Mouse (Mus musculus) spleen, adult 2 months (tissue): ENCODE measurements around the gene Olfr1039. TPM values are rescaled to one million over a fixed set of nuclear protein-coding genes. Genes with fewer than 3 reads are reported as not detected.
"Not testable (repeated sequence)": the region's sequence is repeated elsewhere in the genome, so short reads cannot be mapped to it uniquely, and the experiment has no call there.

ENCODE experiments used
- DNase-seq, 2 experiments: peaks; one replicate each; pipeline versions ENCODE4 v3.0.0 to v3.0.0-alpha.2; 2012 to 2021; ENCODE audit warnings: low spot score in 2 of 2, low read depth in 1 of 2
- H3K27ac ChIP-seq: fragments of 200-500 bp; 2 replicates; pipeline ENCODE4 v1.5.1; 2012; ENCODE audit warnings: low read length, inconsistent platforms; ENCODE audit not compliant: insufficient read depth
- H3K27me3 ChIP-seq: fragments of 200-500 bp; 2 replicates; pipeline ENCODE4 v1.6.1; 2012; ENCODE audit warnings: mild to moderate bottlenecking, moderate library complexity, low read length, inconsistent platforms; ENCODE audit not compliant: control insufficient read depth, insufficient read depth
- H3K36me3 ChIP-seq: fragments of 200-500 bp; 2 replicates; pipeline ENCODE4 v1.6.1; 2012; ENCODE audit warnings: mild to moderate bottlenecking, low read length, inconsistent platforms; ENCODE audit not compliant: control insufficient read depth, insufficient read depth
- H3K4me1 ChIP-seq: fragments of 200-500 bp; 2 replicates; pipeline ENCODE4 v1.6.1; 2011; ENCODE audit warnings: inconsistent platforms; ENCODE audit not compliant: control insufficient read depth, insufficient read depth, insufficient read length
- H3K4me3 ChIP-seq: fragments of 200-500 bp; 2 replicates; pipeline ENCODE4 v1.5.1; 2011; ENCODE audit warnings: mild to moderate bottlenecking, inconsistent platforms; ENCODE audit not compliant: insufficient read depth, insufficient read length; ENCODE audit errors: extremely low read depth
- CTCF ChIP-seq: fragments of 200-500 bp; IDR thresholded peaks from 2 replicates; pipeline ENCODE4 v1.5.1; 2011; ENCODE audit warnings: mild to moderate bottlenecking, inconsistent platforms; ENCODE audit not compliant: insufficient read depth, insufficient read length, insufficient replicate concordance; ENCODE audit errors: extremely low read depth
- POLR2A ChIP-seq: fragments of 200-500 bp; IDR thresholded peaks from 2 replicates; pipeline ENCODE4 v1.6.1; 2011; ENCODE audit warnings: low read depth, low read length, inconsistent platforms
- WGBS: fragments of 180-500 bp; shearing (Covaris S2); methylation state at CpG from one replicate; pipeline ENCODE4 v1.1.7; 2018; 5-methylcytosine and 5-hydroxymethylcytosine counted together
- polyA plus RNA-seq: library from polyadenylated mRNA; depleted of rRNA; stranded (reverse); fragments of >200 nt; gene quantifications from 2 replicates; pipeline ENCODE4 v1.2.3, GENCODE M21; 2012; rRNA removed

The Olfr1039 gene
- polyA plus RNA-seq, result not detected in 2 replicates

DNA sequence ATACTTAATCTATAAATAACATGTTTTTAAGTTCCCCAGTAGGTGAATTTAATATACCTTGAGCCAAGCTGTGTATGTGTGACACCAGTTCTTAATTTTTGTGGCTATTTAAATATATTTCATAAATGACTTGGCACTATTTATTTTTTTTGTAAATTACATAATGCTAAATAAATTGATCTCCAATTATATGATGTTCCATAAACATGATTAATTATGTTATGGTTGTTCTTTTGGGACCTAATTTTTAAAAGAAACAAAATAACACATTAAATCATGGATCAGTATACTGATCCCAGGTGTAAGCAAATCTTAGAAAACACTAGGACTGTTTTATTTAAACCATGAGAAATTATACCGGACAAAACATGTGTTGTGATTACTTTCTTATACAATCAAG is at the start of gene Olfr1039:
TSS of gene Olfr1039 (minus strand) at position 101 of the 400 bp plus-strand sequence.
- H3K4me1 ChIP-seq, result no peaks in the 10 kb centered on the region
- no peaks in the 10 kb centered on the region for H3K36me3 ChIP-seq
- DNase-seq, result no peak
- TF ChIP-seq POLR2A (no peak), CTCF (no peak)
- H3K27me3 ChIP-seq, result no peaks in the 10 kb centered on the region
- no peak within 1 kb of the TSS; the same call in 1 of the 2 replicates for H3K4me3 ChIP-seq
- 92% methylated on average over 1 of the region's 1 CpGs for WGBS
- no peak within 1 kb of the TSS for H3K27ac ChIP-seq

DNA sequence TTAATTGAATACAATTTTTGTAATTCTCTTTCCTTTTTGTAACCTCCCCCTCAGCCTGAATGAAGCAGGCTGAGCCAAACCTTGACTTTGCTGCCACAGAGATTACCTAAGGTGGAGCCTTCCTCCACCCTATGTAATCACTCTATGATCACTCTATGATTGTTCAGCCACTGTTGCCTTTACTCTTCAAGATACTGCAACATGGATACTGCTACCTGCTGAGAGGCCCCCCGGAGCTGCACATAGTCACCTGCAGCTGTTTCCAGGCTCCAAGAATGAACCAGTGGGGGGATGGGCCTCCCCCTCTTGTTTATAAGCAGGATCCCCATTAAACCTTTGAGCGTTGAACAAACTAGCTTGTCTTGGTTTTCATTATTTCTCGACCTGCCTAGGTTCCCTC is 44.2 kb upstream of the Olfr1039 start:
- H3K27me3 ChIP-seq, result no peaks in the 10 kb centered on the region
- H3K4me1 ChIP-seq, result no peaks in the 10 kb centered on the region
- H3K4me3 ChIP-seq, result no peak overlapping the region
- TF ChIP-seq POLR2A (no peak), CTCF (no peak)
- no peak overlapping the region for H3K27ac ChIP-seq
- no peak for DNase-seq
- 81% methylated on average over 3 of the region's 3 CpGs for WGBS
- H3K36me3 ChIP-seq, result no peaks in the 10 kb centered on the region

DNA sequence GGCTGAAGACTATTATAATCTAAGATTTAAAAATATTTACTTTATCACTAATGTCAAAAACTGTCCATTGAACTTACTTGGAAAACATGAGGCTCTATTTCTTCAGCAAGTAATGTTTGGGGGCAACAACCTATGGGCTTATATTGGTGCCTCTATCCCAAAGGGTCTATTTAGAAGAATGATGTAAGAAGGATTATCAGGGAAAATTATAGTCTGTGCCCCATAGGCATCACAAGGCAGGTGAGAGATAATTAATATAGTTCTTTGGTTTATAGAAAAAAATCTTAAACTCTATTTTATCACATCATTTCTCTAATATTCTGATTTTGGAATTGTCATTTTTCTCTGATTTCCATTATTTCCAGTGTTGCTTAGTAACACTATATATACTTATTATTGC is 42.0 kb upstream of the Olfr1039 start, which contains the start of gene Olfr1044:
TSS of gene Olfr1044 (minus strand) at position 101 of the 400 bp plus-strand sequence.
- Histone ChIP-seq H3K4me1 (no peaks in the 10 kb centered on the region), H3K27ac (no peak within 1 kb of the TSS), H3K36me3 (no peaks in the 10 kb centered on the region), H3K4me3 (no peak within 1 kb of the TSS), H3K27me3 (no peaks in the 10 kb centered on the region)
- TF ChIP-seq CTCF, result no peak
- no peak for TF ChIP-seq POLR2A
- DNase-seq, result no peak

DNA sequence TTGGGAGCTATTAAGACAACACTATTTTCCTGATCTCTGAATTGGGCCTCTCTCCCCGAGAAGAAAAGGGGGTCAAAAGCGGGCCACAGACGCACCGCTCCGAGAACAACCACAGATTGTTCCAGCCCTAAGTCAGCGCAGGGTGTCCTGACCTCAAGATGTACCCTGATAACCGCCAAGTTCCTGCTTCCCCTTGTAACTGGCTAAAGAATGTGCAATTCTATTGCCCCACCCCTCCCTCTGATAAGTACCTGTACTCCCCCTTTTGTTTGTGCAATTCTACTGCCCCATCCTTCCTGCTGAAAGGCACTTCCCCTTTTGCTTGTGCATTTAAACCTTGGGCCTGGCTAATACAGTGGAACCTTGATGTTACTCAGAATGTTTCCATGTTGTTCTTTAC is 39.7 kb upstream of the Olfr1039 start:
- not testable (repeated sequence) for H3K27me3 ChIP-seq, H3K36me3 ChIP-seq, H3K27ac ChIP-seq, H3K4me1 ChIP-seq, H3K4me3 ChIP-seq, DNase-seq
- 44% methylated on average over 7 of the region's 7 CpGs for WGBS

DNA sequence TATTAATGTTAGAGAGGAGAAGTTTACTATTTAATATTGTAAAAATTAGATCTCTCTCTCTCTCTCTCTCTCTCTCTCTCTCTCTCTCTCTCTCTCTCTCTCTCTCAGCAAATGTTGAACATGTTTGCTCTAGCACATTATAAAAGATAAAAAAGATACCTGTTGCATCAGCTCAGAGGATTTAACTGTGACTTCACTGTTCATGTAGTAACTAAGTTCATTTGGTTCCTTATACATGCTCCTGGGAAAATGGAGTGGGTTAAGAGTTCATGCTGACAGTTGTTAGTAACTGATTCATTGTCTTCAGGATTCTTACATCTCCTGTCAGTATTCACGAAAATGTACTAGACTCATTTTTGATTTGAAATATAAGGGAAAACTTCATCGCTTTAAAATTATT is 31.7 kb upstream of the Olfr1039 start, which contains the start of gene Olfr1043:
TSS of gene Olfr1043 (minus strand) at position 101 of the 400 bp plus-strand sequence.
- Histone ChIP-seq H3K27me3 (no peaks in the 10 kb centered on the region), H3K4me1 (no peaks in the 10 kb centered on the region), H3K27ac (no peak within 1 kb of the TSS), H3K4me3 (no peak within 1 kb of the TSS), H3K36me3 (no peaks in the 10 kb centered on the region)
- no peak for DNase-seq
- TF ChIP-seq CTCF (no peak), POLR2A (no peak)
- WGBS, result 90% methylated on average over 2 of the region's 2 CpGs

DNA sequence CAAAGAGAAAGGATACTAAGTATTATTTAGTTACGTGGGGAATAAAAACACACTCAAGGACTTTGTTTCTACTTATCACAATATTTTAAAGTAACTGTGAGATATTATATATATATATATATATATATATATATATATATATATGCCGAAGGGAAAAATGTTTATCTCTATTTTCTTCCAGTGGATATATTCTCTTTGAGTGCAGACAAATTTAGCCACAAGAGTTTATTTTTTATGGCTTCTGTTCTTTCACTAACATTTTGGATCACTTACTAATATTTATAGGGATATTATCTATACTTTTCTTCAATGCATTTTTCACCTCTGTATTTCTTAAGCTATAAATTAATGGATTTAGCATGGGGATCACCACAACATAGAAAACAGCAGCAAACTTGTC is 26.0 kb upstream of the Olfr1039 start, which contains the start of gene Olfr1042:
TSS of gene Olfr1042 (minus strand) at position 101 of the 400 bp plus-strand sequence.
- no peak for DNase-seq
- no peaks in the 10 kb centered on the region for H3K27me3 ChIP-seq

DNA sequence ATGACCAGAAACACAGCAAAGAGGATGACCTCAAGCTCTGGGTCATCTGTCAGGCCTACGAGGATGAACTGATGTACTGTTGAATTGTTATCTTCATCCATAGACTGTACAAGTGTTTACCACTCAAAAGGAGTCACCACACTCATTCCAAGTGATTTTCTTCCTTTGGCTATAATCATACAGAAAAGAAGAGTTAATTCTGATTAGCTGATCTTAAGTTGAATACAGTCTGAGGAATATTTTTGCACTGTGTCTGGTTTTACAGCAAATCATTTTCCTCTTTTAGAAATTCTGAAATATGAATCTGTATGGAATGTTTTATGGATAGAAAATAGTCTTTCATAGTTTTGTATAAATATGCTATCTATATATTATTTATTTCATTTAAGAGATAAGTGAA is 10.9 kb upstream of the Olfr1039 start, which contains the start of gene Olfr1040:
TSS of gene Olfr1040 (minus strand) at position 101 of the 400 bp plus-strand sequence.
- Histone ChIP-seq H3K4me1 (no peaks in the 10 kb centered on the region), H3K36me3 (no peaks in the 10 kb centered on the region), H3K27me3 (no peaks in the 10 kb centered on the region), H3K4me3 (no peak within 1 kb of the TSS), H3K27ac (no peak within 1 kb of the TSS)
- 80% methylated on average over 1 of the region's 1 CpGs for WGBS
- DNase-seq, result no peak
- TF ChIP-seq POLR2A, result no peak
- TF ChIP-seq CTCF, result no peak

More for the DNA sequence above, 26.0 kb upstream of the Olfr1039 start, which contains the start of gene Olfr1042:
- Histone ChIP-seq H3K4me1 (no peaks in the 10 kb centered on the region), H3K27ac (no peak within 1 kb of the TSS), H3K36me3 (no peaks in the 10 kb centered on the region), H3K4me3 (no peak within 1 kb of the TSS)
- no peak for TF ChIP-seq POLR2A
- no peak for TF ChIP-seq CTCF
- WGBS, result 87% methylated on average over 2 of the region's 2 CpGs
